Mouse (Mus musculus): ENCODE measurements around the gene Dnajc25.

The Dnajc25 gene

GRCm38 (mm10) chr4:59006211-59006610 is 11.3 kb downstream of the Dnajc25 start:
- DNase-seq (ENCODE audit: low spot score) = no peak

GRCm38 (mm10) chr4:59007016-59007415 is 12.2 kb downstream of the Dnajc25 start:
- DNase-seq (ENCODE audit: low spot score) = no peak

GRCm38 (mm10) chr4:59007974-59008373 is 13.1 kb downstream of the Dnajc25 start:
- DNase-seq (ENCODE audit: low spot score) = no peak

- no peak for DNase-seq (ENCODE audit: low spot score)
Measured at GRCm38 (mm10) chr4:59009186-59009585, 14.3 kb downstream of the Dnajc25 start.

GRCm38 (mm10) chr4:59009696-59010095 is 14.8 kb downstream of the Dnajc25 start:
- no peak for DNase-seq (ENCODE audit: low spot score)

GRCm38 (mm10) chr4:59011446-59011845 is 16.6 kb downstream of the Dnajc25 start:
- DNase-seq (ENCODE audit: low spot score) = no peak

GRCm38 (mm10) chr4:59015181-59015580 is 20.3 kb downstream of the Dnajc25 start:
- DNase-seq (ENCODE audit: low spot score) = peak; percentile 69

GRCm38 (mm10) chr4:59016922-59017321 is 22.1 kb downstream of the Dnajc25 start:
- no peak for DNase-seq (ENCODE audit: low spot score)

GRCm38 (mm10) chr4:59034325-59034917 is 39.6 kb downstream of the Dnajc25 start:
- DNase-seq (ENCODE audit: low spot score) = no peak

- DNase-seq (ENCODE audit: low spot score) = peak; percentile 69
Measured at GRCm38 (mm10) chr4:59034918-59035785, 40.3 kb downstream of the Dnajc25 start, which contains the start of gene Gng10. Gene Gng10 (plus strand): TSS chr4:59035088.

GRCm38 (mm10) chr4:59035786-59036350 is 41.0 kb downstream of the Dnajc25 start:
- DNase-seq (ENCODE audit: low spot score) = no peak

- DNase-seq (ENCODE audit: low spot score) = peak; percentile 84
Measured at GRCm38 (mm10) chr4:59036490-59037127, 41.7 kb downstream of the Dnajc25 start.

- no peak for DNase-seq (ENCODE audit: low spot score)
Measured at GRCm38 (mm10) chr4:59037525-59037924, 42.7 kb downstream of the Dnajc25 start.

- no peak for DNase-seq (ENCODE audit: low spot score)
Measured at GRCm38 (mm10) chr4:59040397-59041287, 45.8 kb downstream of the Dnajc25 start.

GRCm38 (mm10) chr4:59043074-59043473 is 48.2 kb downstream of the Dnajc25 start:
- DNase-seq (ENCODE audit: low spot score) = no peak

GRCm38 (mm10) chr4:59043891-59044290 is 49.0 kb downstream of the Dnajc25 start:
- no peak for DNase-seq (ENCODE audit: low spot score)

- DNase-seq (ENCODE audit: low spot score) = no peak
Measured at GRCm38 (mm10) chr4:59047222-59047621, 52.4 kb downstream of the Dnajc25 start.

- no peak for DNase-seq (ENCODE audit: low spot score)
Measured at GRCm38 (mm10) chr4:59051081-59051480, 56.2 kb downstream of the Dnajc25 start.

- no peak for DNase-seq (ENCODE audit: low spot score)
Measured at GRCm38 (mm10) chr4:59057929-59058328, 63.1 kb downstream of the Dnajc25 start.

GRCm38 (mm10) chr4:59062526-59062925 is 67.7 kb downstream of the Dnajc25 start:
- DNase-seq (ENCODE audit: low spot score) = no peak

GRCm38 (mm10) chr4:59069276-59069675 is 74.4 kb downstream of the Dnajc25 start:
- no peak for DNase-seq (ENCODE audit: low spot score)

Data from adipocyte (in vitro differentiated cells).